Mouse (Mus musculus) liver, embryonic 14.5 days (tissue): ENCODE results near the gene Coq2. TPM values are rescaled to one million over a fixed set of nuclear protein-coding genes. Genes with fewer than 3 reads are reported as not detected.

Source experiments
- ATAC-seq: fragments of 200-750 bp; cut with Nextera tagmentation; 2 replicates; pipeline ENCODE4 v1.8.0; 2017; ENCODE audit warnings: moderate number of reproducible peaks, mild to moderate bottlenecking, moderate library complexity; ENCODE audit not compliant: insufficient read depth
- DNase-seq, 3 experiments: peaks; one replicate each; pipeline ENCODE4 v3.0.0-alpha.2; 2012 to 2013; ENCODE audit warnings: low read depth in 3 of 3, low spot score in 3 of 3
- H3K27ac ChIP-seq: fragments of 300-500 bp; sonication (generic); 2 replicates; pipeline ENCODE4 v1.5.1; 2014; ENCODE audit warnings: moderate library complexity, mild to moderate bottlenecking, control low read depth, inconsistent platforms
- H3K27me3 ChIP-seq: fragments of 300-500 bp; sonication (generic); 2 replicates; pipeline ENCODE4 v1.6.1; 2014; ENCODE audit warnings: mild to moderate bottlenecking, low read length, moderate library complexity; ENCODE audit not compliant: control insufficient read depth, insufficient read depth
- H3K36me3 ChIP-seq: fragments of 300-500 bp; sonication (generic); replicated peaks from 2 replicates; pipeline ENCODE4 v1.6.1; 2014; ENCODE audit warnings: low read depth; ENCODE audit not compliant: control insufficient read depth, insufficient read depth
- H3K4me1 ChIP-seq, 2 experiments: fragments of 200-500 bp in 1 of 2; fragments of 300-500 bp in 1 of 2; sonication (generic) in 1 of 2; replicated peaks; 2 replicates each; pipeline ENCODE4 v1.6.1; 2012 to 2014; ENCODE audit warnings: antibody characterized with exemption in 1 of 2, inconsistent platforms in 1 of 2, low read length in 1 of 2; ENCODE audit not compliant: control insufficient read depth in 2 of 2, insufficient read depth in 2 of 2
- H3K4me2 ChIP-seq: fragments of 300-500 bp; sonication (generic); 2 replicates; pipeline ENCODE4 v1.6.1; 2014; ENCODE audit warnings: low read depth, mild to moderate bottlenecking, control low read depth, moderate library complexity
- H3K4me3 ChIP-seq, 2 experiments: fragments of 200-500 bp in 1 of 2; fragments of 300-500 bp in 1 of 2; sonication (generic) in 1 of 2; 2 replicates each; pipeline ENCODE4 v1.5.1; 2012 to 2014; ENCODE audit warnings: low read depth in 2 of 2, low read length in 2 of 2, mild to moderate bottlenecking in 2 of 2, control low read depth in 1 of 2, inconsistent platforms in 1 of 2, moderate library complexity in 1 of 2; ENCODE audit not compliant: insufficient read depth in 1 of 2
- H3K9ac ChIP-seq: fragments of 300-500 bp; sonication (generic); replicated peaks from 2 replicates; pipeline ENCODE4 v1.6.1; 2014; ENCODE audit warnings: mild to moderate bottlenecking, control low read depth, moderate library complexity
- H3K9me3 ChIP-seq: fragments of 300-500 bp; sonication (generic); 2 replicates; pipeline ENCODE4 v1.6.1; 2016; ENCODE audit warnings: low read length, mixed read lengths; ENCODE audit not compliant: control insufficient read depth
- CTCF ChIP-seq: IDR thresholded peaks from 2 replicates; pipeline ENCODE4 v1.5.1; 2016; ENCODE audit warnings: antibody characterized with exemption, low read depth, control low read depth
- EP300 ChIP-seq: IDR thresholded peaks from 2 replicates; pipeline ENCODE4 v1.6.1; 2016; ENCODE audit warnings: antibody characterized with exemption, low read depth
- WGBS: fragments of 180-500 bp; shearing (Covaris S2); extraction: QIAGEN DNeasy Blood & Tissue Kit; methylation state at CpG from one replicate; pipeline ENCODE4 v1.1.7; 2014; ENCODE audit not compliant: insufficient replicate concordance; 5-methylcytosine and 5-hydroxymethylcytosine counted together
- polyA plus RNA-seq, 2 experiments: library from polyadenylated mRNA; depleted of rRNA in 1 of 2; stranded (reverse) in 1 of 2; unstranded in 1 of 2; fragments of >200 nt; fragmentation: Nextera tagmentation in 1 of 2; extraction: Ambion mirVana in 1 of 2; gene quantifications; 2 replicates each; pipeline versions ENCODE4 v1.2.1 to v1.2.3; 2012 to 2014

The Coq2 gene
- polyA plus RNA-seq (2012; rRNA removed): 19.2 and 23.8 TPM in 2 replicates
- polyA plus RNA-seq (2014; fragmentation: Nextera tagmentation; extraction: Ambion mirVana): 25.7 and 29.4 TPM in 2 replicates

DNA sequence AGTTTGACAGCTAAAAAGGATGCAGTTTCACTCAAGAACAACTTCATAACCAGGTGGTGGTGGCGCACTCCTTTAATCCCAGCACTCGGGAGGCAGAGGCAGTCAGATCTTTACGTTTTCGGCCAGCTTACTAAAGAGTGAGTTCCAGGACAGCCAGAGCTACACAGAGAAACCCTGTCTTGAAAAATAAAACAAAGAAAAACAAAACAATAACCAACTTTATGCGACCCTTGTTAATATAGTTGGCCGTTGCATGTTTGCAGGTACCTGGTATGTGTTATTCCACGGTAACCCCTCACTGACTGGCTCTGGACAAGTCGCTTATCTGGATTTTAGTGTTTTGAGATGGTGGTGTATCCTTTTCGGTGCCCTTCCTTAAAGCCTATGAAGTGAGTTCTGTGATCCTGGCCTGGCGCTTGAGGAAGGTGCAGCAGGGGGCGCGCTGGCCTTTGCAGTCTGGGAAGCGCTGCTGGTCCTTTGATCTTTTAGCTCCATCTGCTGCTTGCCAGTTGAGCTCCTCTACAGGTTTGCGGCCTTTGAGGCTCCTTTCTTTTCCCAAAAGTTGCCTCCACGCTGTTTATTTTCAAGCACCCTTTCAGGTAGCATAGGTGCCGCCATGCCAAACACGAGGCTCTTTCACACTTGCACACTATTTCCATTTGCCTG lies at the start of gene Coq2:
Coq2 (minus strand) TSS at position 430 of the 666 bp plus-strand sequence.
- peak within 1 kb of the TSS; percentile 89 for H3K4me2 ChIP-seq
- TF ChIP-seq CTCF (peak; percentile 97), EP300 (no peak)
- WGBS: 5% methylated on average over 17 of the region's 17 CpGs

DNA sequence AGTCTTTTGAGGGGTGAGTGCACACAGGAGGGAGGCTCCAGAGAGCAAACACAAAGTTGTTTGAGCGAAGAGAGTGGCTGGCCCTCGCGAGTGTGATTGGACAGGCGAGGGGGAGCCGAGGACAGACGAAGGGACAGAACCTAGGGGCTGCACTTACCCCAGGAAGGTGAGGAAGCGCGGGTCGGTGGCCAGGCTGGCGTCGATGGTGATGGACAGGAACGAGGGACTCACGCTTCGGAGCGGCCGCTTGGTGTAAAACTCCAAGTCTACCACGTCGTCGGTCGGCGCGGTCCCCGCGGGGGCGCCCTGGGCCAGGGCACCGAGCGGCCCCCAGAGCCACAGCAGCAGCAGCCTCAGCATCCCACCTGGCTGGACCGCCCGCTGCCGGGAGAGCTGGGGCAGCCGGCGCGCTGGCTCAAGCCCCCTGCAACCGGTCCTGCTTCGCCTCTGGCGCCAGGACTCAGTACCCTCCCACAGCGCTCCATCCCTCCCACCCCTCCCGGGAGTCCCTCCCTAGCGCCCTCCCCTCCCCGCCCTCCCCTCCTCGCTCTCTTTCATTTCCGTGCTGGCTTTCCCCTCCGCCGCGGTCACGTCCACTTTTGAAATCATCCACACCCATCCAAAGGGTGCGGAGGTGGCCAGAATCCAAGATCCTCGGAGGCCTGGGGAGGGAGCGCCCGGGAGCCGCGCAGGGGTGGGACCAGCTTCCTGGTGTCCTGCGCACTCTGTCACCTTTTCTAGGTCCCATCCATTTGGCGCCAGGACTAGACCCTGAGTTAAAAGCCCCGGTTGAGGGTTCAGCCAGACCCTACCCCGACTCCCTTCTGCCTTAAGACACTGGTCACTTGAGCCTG lies 44.5 kb upstream of the Coq2 start, which contains the start of gene Hpse:
Hpse (minus strand) TSS at position 482 of the 854 bp plus-strand sequence.
- Histone ChIP-seq H3K36me3 (no peaks in the 10 kb centered on the region), H3K9ac (no peak within 1 kb of the TSS), H3K4me3 (peak within 1 kb of the TSS; percentile 31 to 43), H3K4me1 (no peaks in the 10 kb centered on the region), H3K4me2 (peak within 1 kb of the TSS; percentile 54), H3K9me3 (no peaks in the 10 kb centered on the region), H3K27me3 (peaks cover 7% of the 10 kb centered on the region), H3K27ac (no peak within 1 kb of the TSS)
- DNase-seq (no peak), ATAC-seq (0 out of 2 replicates have a peak, but pooled peaks have one; percentile 31)
- WGBS: 2% methylated on average over 52 of the region's 56 CpGs
- TF ChIP-seq EP300: no peak
- TF ChIP-seq CTCF: no peak

More for the DNA sequence above, at the start of gene Coq2:
- Histone ChIP-seq H3K27ac (peak within 1 kb of the TSS; percentile 31; the same call in 1 of the 2 replicates), H3K9ac (peak within 1 kb of the TSS; percentile 79), H3K27me3 (no peaks in the 10 kb centered on the region), H3K9me3 (no peaks in the 10 kb centered on the region), H3K4me3 (peak within 1 kb of the TSS; percentile 88 to 97), H3K36me3 (no peaks in the 10 kb centered on the region), H3K4me1 (peaks cover 4 to 9% of the 10 kb centered on the region in 2 experiments; a peak in 2 of 4 replicates)
- peak; percentile 58 for ATAC-seq
- peak; percentile 72 to 76 (median 76) for DNase-seq

DNA sequence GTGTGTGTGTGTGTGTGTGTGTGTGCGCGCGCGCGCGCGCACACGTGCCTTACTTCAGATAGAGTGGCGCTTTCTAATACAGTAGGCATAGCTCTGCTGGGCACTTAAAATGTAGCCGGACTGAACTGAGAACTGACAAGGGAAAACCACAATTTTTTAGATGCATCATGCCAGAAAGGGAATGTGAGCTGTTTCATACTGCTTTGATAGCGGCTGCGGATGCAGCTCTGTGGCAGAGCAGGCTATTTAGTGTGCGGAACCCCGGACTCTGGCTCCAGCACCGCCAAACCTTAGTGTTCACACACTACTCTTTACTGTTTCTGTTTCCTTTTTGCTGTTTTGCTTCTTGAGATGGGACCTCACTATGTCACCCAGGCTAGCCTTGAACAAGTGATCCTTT lies 41.8 kb upstream of the Coq2 start:
- Histone ChIP-seq H3K36me3 (no peaks in the 10 kb centered on the region), H3K9ac (no peak overlapping the region), H3K4me1 (no peaks in the 10 kb centered on the region), H3K27ac (no peak overlapping the region), H3K4me2 (no peak overlapping the region), H3K9me3 (no peaks in the 10 kb centered on the region), H3K27me3 (peaks cover 7% of the 10 kb centered on the region), H3K4me3 (no peak overlapping the region)
- TF ChIP-seq EP300 (no peak), CTCF (no peak)
- 83% methylated on average over 15 of the region's 15 CpGs for WGBS
- ATAC-seq: no peak
- no peak for DNase-seq

DNA sequence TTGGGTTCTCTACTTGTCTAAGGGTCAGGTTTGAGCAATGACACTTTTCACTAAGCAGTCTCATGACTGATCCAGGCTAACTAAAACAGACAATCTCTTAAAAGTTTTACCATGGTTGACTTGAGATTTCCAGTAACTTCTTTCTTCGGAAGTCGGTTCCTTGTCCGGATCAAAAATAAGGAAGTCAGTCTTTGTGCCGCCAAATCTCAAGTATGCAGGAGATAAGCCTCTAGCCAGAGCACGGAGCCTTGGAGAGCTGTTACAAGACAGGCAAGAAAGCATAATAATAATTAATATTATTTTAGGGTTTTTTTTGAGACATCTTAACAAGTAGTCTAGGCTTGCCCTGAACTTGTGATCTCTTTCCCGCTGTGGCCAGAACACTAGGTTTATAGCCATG lies 36.3 kb upstream of the Coq2 start:
- Histone ChIP-seq H3K4me3 (no peak overlapping the region), H3K4me2 (no peak overlapping the region), H3K9ac (no peak overlapping the region), H3K27ac (no peak overlapping the region), H3K4me1 (peaks cover 0 to 4% of the 10 kb centered on the region in 2 experiments; a peak in 1 of 4 replicates), H3K36me3 (no peaks in the 10 kb centered on the region), H3K9me3 (no peaks in the 10 kb centered on the region), H3K27me3 (no peaks in the 10 kb centered on the region)
- no peak for DNase-seq
- TF ChIP-seq EP300 (no peak), CTCF (no peak)
- no peak for ATAC-seq
- WGBS: 40% methylated on average over 6 of the region's 6 CpGs

DNA sequence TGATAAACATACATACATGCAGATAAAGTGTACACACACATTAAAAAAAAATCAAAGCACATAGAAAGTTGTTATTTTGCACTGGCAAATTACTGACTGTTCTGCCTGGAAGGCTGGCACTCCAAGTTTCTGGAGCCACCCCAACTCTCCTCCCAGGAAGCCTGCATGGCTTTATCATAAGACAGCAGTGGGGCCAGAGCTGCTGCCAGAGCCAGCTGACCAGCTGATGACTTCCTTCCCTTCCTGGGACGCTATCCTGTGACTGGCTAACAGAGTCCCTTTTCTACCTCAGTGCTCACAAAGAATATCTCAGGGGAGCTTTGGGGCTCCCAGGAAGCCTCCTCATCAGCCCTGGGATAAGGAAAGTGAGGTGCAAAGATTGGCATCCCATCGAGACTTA lies 35.1 kb upstream of the Coq2 start:
- TF ChIP-seq CTCF: no peak
- no peak for TF ChIP-seq EP300
- whole genome bisulfite sequencing: 14% methylated on average over 2 of the region's 2 CpGs

More for the DNA sequence above, 35.1 kb upstream of the Coq2 start:
- Histone ChIP-seq H3K27ac (no peak overlapping the region), H3K9ac (no peak overlapping the region), H3K9me3 (no peaks in the 10 kb centered on the region), H3K36me3 (no peaks in the 10 kb centered on the region), H3K4me2 (no peak overlapping the region), H3K4me1 (peaks cover 0 to 4% of the 10 kb centered on the region in 2 experiments; a peak in 1 of 4 replicates), H3K4me3 (no peak overlapping the region), H3K27me3 (no peaks in the 10 kb centered on the region)
- DNase-seq (no peak), ATAC-seq (no peak)
